Mouse (Mus musculus): ENCODE measurements around the gene Atg2b. TPM values are rescaled to one million over a fixed set of nuclear protein-coding genes. Genes with fewer than 3 reads are reported as not detected.

Gene Atg2b
- 15.5 and 18.3 TPM in 2 replicates for polyA plus RNA-seq (2016; fragmentation: Nextera tagmentation; extraction: Ambion mirVana)

DNA sequence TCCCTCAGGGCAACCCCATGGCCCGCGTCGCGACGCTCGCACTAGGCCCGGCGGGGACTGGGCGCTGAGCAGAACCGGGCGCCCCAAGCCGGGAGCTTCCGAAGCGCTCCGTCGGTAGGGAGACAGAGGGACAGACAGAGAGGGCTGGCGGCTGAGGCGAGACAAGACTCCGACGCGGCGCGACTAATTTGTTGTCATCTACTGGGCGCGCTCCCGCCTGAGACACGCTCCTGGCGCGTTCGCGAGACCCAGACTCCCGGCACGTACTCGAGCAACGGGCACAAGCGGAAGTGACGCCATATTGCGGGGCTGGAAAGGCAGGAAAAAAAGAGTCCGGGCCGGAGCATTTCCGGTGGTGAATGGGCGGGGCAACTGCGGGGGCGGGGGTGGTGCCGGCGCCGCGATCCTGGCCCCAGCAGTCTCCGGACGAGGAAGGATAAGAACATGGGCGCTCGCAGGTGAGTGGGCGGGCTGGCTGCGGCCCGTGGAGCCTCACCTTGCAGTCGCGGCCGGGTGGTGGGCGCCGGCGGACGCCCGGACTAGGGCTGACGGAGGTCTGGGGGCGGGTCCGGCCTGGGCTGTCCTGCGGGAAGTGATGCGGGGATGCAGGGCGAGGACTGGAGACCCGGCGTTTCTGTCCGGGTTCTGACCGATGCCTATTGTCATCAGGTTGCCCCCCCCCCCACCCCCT lies at the start of gene Atg2b:
Atg2b (minus strand) TSS at position 211 of the 691 bp plus-strand sequence.
- ATAC-seq (ENCODE audit: low FRiP score, low read depth): peak; percentile 91

DNA sequence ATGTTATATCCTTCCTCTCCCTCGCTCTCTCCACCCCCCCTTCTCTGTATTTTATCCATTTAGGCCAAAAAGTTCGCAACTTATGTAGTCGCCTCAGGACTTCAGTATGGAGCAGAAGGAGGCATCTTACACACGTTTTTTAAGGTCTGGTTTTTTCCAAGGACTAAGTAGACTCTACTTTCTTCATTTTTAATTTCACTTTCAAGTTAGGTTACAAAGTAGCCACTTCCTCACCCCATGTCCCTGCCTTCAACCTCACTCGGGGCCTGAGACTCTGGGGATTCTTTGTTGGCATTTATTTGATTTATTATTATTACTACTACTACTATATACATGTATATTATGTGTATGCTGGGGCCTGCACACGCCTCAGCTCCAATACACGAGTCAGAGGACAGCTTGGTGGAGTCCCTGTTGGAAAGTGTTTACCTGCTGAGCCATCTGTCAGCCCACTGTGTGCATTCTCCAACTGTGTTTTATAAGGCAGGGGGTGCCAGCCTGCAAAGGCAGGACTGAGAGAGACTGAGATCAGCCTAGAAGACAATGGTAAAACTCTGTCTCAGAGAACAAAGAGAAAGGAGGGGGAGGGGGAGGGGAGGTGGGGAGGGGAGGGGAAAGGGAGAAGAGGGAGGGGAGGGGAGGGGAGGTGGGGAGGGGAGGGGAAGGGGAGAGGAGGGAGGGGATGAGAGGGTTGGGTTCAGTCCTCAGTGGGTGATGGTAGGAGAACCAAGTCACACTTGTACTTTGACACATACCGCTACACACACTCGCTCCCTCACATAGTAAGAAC lies 48.6 kb upstream of the Atg2b start:
- Histone ChIP-seq H3K36me3 (no peaks in the 10 kb centered on the region), H3K4me3 (no peak overlapping the region), H3K9me3 (no peaks in the 10 kb centered on the region), H3K9ac (replicated peaks) (no peak overlapping the region), H3K27me3 (no peaks in the 10 kb centered on the region), H3K4me2 (replicated peaks) (no peak overlapping the region), H3K4me1 (0 out of 2 replicates have a peak, but pooled peaks cover 2% of the 10 kb centered on the region), H3K27ac (replicated peaks) (no peak overlapping the region)
- ATAC-seq (ENCODE audit: low FRiP score, low read depth): no peak
- WGBS: 75% methylated on average over 9 of the region's 9 CpGs

More for the DNA sequence above, at the start of gene Atg2b:
- Histone ChIP-seq H3K9me3 (no peaks in the 10 kb centered on the region), H3K4me2 (replicated peaks) (peak within 1 kb of the TSS; percentile 85), H3K36me3 (peaks cover 9% of the 10 kb centered on the region), H3K27me3 (no peaks in the 10 kb centered on the region), H3K9ac (replicated peaks) (peak within 1 kb of the TSS; percentile 89), H3K4me3 (peak within 1 kb of the TSS; percentile 92), H3K4me1 (peaks cover 26% of the 10 kb centered on the region), H3K27ac (replicated peaks) (peak within 1 kb of the TSS; percentile 94)
- WGBS: under 1% methylated on average over 67 of the region's 73 CpGs

DNA sequence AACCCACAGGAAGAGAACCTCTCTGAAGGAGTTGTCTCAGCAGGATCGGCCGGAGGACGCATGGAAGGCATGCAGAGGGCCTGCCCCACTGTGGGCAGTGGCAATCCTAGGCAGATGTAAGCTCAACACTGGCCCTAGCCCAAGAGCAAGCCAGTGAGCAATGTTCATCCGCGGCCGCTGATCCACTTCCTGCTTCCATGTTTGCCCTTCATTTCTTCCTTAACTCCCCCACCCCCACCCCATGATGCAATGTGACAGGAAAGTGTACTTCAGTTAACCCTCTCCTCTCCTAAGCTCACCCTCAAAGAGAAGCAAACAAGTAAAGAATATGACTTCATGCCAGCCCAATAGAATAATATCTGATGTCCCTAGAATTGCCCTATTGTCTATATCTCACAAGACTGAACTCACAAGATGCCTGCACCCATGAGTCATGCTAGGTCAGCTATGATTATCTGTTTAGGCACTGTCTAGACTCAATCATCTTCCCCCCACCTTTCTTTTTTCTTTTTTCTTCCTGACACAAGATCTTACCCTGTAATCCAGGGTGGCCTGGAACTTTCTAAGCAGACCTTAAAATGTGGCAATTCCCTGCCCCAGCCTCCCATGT lies 45.9 kb upstream of the Atg2b start:
- Histone ChIP-seq H3K9me3 (no peaks in the 10 kb centered on the region), H3K4me1 (0 out of 2 replicates have a peak, but pooled peaks cover 2% of the 10 kb centered on the region), H3K36me3 (no peaks in the 10 kb centered on the region), H3K9ac (replicated peaks) (no peak overlapping the region), H3K27ac (replicated peaks) (no peak overlapping the region), H3K4me3 (no peak overlapping the region), H3K4me2 (replicated peaks) (no peak overlapping the region), H3K27me3 (no peaks in the 10 kb centered on the region)
- 85% methylated on average over 6 of the region's 6 CpGs for WGBS
- no peak for ATAC-seq (ENCODE audit: low FRiP score, low read depth)

DNA sequence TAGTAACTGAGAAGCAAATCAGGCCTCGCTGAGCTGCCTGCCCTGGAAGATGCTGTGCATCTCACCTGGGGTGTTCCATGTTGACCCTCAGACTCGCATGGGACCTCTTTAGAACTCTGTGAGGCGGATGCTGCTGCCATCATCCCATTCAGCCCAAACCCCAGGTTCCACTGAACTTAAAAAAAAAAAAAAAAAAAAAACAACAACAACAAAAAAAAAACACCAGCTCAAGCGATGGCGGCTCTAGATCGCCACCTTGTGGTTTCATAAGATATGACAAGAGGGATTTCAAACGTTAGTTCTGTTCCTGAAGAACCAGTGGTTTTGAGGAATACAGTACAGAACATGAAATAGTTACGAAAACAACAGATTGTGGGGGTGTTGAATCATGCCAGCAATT lies 43.0 kb upstream of the Atg2b start:
- Histone ChIP-seq H3K9ac (replicated peaks) (no peak overlapping the region), H3K27me3 (no peaks in the 10 kb centered on the region), H3K4me3 (no peak overlapping the region), H3K27ac (replicated peaks) (no peak overlapping the region), H3K4me1 (no peaks in the 10 kb centered on the region), H3K9me3 (no peaks in the 10 kb centered on the region), H3K4me2 (replicated peaks) (no peak overlapping the region), H3K36me3 (no peaks in the 10 kb centered on the region)
- 26% methylated on average over 8 of the region's 8 CpGs for WGBS
- ATAC-seq (ENCODE audit: low FRiP score, low read depth): no peak

DNA sequence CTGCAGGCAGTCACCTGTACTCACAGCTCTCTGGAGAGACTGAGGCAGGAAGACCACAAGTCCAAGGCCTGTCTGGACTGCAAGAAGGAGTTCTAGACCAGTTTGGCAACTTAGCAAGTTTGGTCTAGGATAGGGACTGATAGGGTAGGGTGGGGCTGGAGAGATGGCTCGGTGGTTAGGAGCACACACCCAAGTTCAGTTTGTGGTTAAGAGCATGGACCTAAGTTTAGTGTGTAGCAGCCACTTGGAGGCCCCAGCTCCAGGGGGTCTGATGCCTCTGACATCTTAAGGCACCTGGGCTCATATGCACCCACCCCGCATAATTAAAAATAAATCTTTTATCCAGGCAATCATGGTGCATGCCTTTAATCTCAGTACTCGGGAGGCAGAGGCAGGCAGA lies 42.3 kb upstream of the Atg2b start:
- no peak overlapping the region for H3K27ac ChIP-seq (replicated peaks)
- H3K4me2 ChIP-seq (replicated peaks): no peak overlapping the region
- H3K27me3 ChIP-seq: no peaks in the 10 kb centered on the region
- no peak overlapping the region for H3K4me3 ChIP-seq
- no peaks in the 10 kb centered on the region for H3K36me3 ChIP-seq
- WGBS: 92% methylated on average over 3 of the region's 3 CpGs
- H3K9me3 ChIP-seq: no peaks in the 10 kb centered on the region
- H3K4me1 ChIP-seq: no peaks in the 10 kb centered on the region
- no peak for ATAC-seq (ENCODE audit: low FRiP score, low read depth)
- H3K9ac ChIP-seq (replicated peaks): no peak overlapping the region

DNA sequence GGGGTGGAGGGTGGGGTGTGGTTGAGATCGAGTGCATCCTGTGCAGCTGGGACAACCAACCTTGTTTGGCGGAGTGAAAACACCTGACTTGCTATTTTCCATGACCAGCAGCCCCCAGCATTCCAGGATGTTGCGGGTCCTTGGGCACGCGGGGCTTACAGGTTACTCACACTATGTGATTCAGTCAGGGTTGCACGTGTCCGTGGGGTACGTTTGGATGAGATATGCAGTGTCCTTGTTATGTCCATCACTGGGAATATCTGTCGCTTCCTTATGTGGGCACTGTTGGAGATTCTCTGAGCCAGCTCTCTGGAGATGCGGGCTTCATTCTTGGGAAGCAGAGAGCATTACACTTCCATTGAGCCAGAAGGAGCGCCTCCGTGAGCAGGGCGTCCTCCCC lies 40.7 kb upstream of the Atg2b start:
- H3K4me2 ChIP-seq (replicated peaks): no peak overlapping the region
- no peak for ATAC-seq (ENCODE audit: low FRiP score, low read depth)
- no peak overlapping the region for H3K9ac ChIP-seq (replicated peaks)
- no peaks in the 10 kb centered on the region for H3K27me3 ChIP-seq
- H3K4me1 ChIP-seq: peaks cover 8% of the 10 kb centered on the region
- no peak overlapping the region for H3K27ac ChIP-seq (replicated peaks)
- no peak overlapping the region for H3K4me3 ChIP-seq
- H3K9me3 ChIP-seq: no peaks in the 10 kb centered on the region
- WGBS: 80% methylated on average over 13 of the region's 13 CpGs
- H3K36me3 ChIP-seq: no peaks in the 10 kb centered on the region

DNA sequence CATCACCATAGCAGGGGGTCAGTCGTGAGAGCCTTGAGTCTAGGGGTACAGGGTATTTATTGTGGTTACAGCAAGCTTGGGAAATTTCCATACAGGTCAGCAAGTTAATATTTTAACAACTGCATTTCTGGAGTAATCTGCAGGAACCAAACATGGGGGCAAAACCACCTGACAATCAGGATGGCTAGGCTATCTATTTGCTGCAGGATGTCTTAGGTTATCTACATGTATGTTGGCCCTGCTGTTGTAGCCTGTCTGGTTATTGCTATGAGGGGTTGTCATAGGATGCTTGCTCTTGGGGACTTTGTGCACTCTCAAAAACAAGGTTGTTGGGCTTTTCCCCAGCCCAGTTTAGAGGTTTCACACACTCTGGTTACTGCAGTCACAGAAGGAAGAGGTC lies 39.6 kb upstream of the Atg2b start:
- H3K4me1 ChIP-seq: peaks cover 8% of the 10 kb centered on the region
- H3K9ac ChIP-seq (replicated peaks): no peak overlapping the region
- H3K4me2 ChIP-seq (replicated peaks): no peak overlapping the region
- 65% methylated on average over 1 of the region's 1 CpGs for WGBS
- no peaks in the 10 kb centered on the region for H3K27me3 ChIP-seq
- no peak overlapping the region for H3K27ac ChIP-seq (replicated peaks)
- H3K36me3 ChIP-seq: no peaks in the 10 kb centered on the region
- ATAC-seq (ENCODE audit: low FRiP score, low read depth): no peak
- H3K4me3 ChIP-seq: no peak overlapping the region
- H3K9me3 ChIP-seq: no peaks in the 10 kb centered on the region

DNA sequence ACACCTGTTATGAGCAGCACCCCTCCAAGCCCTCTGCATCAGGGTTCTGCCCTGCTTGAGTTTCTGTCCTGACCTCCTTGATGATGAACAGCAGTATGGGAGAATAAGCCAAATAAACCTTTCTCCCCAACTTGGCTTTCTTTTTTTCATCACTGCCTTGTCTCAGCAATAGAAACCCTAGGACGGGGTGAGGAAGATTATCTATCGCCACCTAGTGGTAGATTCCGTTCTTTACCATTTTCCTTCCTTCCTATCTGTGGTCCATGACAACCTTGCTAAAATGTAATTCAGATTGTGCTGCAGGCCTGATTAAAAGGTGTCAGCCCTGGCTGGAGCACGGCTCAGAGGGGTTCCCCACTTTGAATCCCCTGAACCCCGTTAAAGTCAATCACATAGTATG lies 37.6 kb upstream of the Atg2b start:
- WGBS: 2% methylated on average over 5 of the region's 5 CpGs
- 0 out of 2 replicates have a peak, but pooled peaks have one; percentile 23 for ATAC-seq (ENCODE audit: low FRiP score, low read depth)

DNA sequence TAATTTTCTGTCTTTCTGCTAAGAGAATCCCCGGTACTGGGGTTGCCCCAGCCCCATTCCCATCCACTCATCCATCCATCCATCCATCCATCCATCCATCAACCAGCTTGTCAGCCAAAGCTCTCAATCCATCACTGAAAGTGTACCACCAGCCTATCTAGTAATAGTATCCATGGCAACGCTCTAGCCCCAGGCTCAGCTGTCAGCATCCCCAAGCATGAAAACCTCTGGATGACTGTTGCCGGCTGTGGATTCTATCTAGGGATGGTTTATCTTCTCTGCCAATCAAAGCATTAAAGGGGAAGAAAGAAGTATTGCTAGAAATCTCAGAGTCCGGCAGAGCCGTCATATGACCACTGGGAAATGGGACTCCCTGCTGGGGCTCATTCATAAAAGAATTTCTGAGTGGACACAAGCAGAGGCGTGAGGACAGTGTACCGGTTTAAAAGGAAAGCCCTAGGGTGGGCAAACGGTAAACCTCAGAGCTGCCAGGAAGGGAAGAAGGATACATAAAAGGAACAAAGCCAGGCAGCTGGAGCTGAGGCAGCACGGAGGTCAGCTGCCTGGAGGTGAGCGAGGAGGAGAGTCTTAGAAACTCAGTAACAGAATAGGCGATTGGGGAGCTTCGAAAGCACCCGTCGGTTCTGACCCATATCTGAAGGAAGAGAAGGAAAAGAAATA lies 36.6 kb upstream of the Atg2b start:
- WGBS: 47% methylated on average over 14 of the region's 14 CpGs
- Histone ChIP-seq H3K27ac (replicated peaks) (peak overlapping the region; percentile 72), H3K9ac (replicated peaks) (no peak overlapping the region), H3K9me3 (no peaks in the 10 kb centered on the region), H3K27me3 (no peaks in the 10 kb centered on the region), H3K4me1 (peaks cover 8% of the 10 kb centered on the region), H3K36me3 (no peaks in the 10 kb centered on the region), H3K4me2 (replicated peaks) (peak overlapping the region; percentile 14; the same call in 1 of the 2 replicates), H3K4me3 (no peak overlapping the region)
- peak; percentile 52 for ATAC-seq (ENCODE audit: low FRiP score, low read depth)

More for the DNA sequence above, 37.6 kb upstream of the Atg2b start:
- Histone ChIP-seq H3K4me3 (no peak overlapping the region), H3K9ac (replicated peaks) (no peak overlapping the region), H3K4me2 (replicated peaks) (no peak overlapping the region), H3K27ac (replicated peaks) (no peak overlapping the region), H3K9me3 (no peaks in the 10 kb centered on the region), H3K27me3 (no peaks in the 10 kb centered on the region), H3K4me1 (peaks cover 8% of the 10 kb centered on the region), H3K36me3 (no peaks in the 10 kb centered on the region)

DNA sequence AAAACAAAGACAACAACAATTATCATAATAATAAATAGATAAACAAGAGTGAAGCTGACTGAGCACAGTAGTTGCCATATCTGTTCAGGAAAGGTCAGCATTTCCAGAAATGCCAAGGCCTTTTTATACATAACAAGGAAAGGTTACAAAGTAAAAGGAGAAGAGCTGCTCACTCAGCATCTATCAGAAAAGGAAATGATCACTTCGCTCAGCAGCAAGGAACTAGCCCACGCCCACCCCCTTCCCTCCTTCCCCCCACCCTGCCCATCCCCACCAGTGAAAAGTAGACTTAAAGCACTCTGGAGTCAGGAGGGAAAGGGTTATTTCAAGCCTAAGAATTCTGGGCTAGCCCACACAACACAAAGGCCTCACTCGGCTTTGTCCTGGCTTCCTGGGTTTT lies 35.2 kb upstream of the Atg2b start:
- ATAC-seq (ENCODE audit: low FRiP score, low read depth): no peak
- H3K4me2 ChIP-seq (replicated peaks): no peak overlapping the region
- H3K4me3 ChIP-seq: no peak overlapping the region
- H3K27ac ChIP-seq (replicated peaks): no peak overlapping the region
- WGBS: 65% methylated on average over 3 of the region's 3 CpGs
- peaks cover 8% of the 10 kb centered on the region for H3K4me1 ChIP-seq
- H3K9ac ChIP-seq (replicated peaks): no peak overlapping the region
- no peaks in the 10 kb centered on the region for H3K9me3 ChIP-seq
- H3K36me3 ChIP-seq: no peaks in the 10 kb centered on the region
- no peaks in the 10 kb centered on the region for H3K27me3 ChIP-seq

DNA sequence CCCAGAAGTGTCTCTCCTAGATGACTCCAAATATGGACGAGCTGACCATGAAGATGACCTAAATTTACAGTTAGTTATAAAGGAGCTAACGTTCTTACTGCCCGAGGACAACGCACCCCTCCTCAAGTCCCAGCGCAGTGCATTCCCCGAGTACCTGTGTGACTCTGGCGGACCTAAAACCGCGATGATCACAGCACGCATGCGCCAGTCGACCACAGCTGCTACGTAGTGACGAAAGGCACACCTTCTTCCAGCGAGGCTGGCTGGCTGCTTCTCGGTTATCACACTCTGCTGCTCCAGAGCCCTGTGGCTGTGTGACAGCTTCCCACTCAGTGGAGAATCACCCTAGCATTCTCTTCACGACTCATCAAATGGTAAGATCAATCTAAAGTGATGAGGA lies 33.6 kb upstream of the Atg2b start:
- Histone ChIP-seq H3K4me1 (peaks cover 8% of the 10 kb centered on the region), H3K4me3 (no peak overlapping the region), H3K4me2 (replicated peaks) (no peak overlapping the region), H3K9ac (replicated peaks) (no peak overlapping the region), H3K9me3 (no peaks in the 10 kb centered on the region), H3K27me3 (no peaks in the 10 kb centered on the region), H3K27ac (replicated peaks) (no peak overlapping the region), H3K36me3 (no peaks in the 10 kb centered on the region)
- ATAC-seq (ENCODE audit: low FRiP score, low read depth): no peak
- 79% methylated on average over 17 of the region's 17 CpGs for WGBS

All from midbrain, embryonic 12.5 days (tissue).